Mouse (Mus musculus): ENCODE measurements around the gene Prr13. TPM values are rescaled to one million over a fixed set of nuclear protein-coding genes. Genes with fewer than 3 reads are reported as not detected.

The Prr13 gene
- 10 to 100 TPM; 18.7 to 25.3 (median 22.0) TPM for total RNA-seq (2022)

GRCm38 (mm10) chr15:102458904-102459317 lies at the start of gene Prr13:
Prr13 (plus strand) TSS chr15:102459028.
- peak; percentile 95 for DNase-seq (ENCODE audit: low spot score)

- DNase-seq (ENCODE audit: low spot score) = no peak
Observed at GRCm38 (mm10) chr15:102409286-102409685, 49.5 kb upstream of the Prr13 start.

GRCm38 (mm10) chr15:102411077-102411476 lies 47.8 kb upstream of the Prr13 start:
- DNase-seq (ENCODE audit: low spot score) = no peak

- no peak for DNase-seq (ENCODE audit: low spot score)
Observed at GRCm38 (mm10) chr15:102413687-102414086, 45.1 kb upstream of the Prr13 start.

GRCm38 (mm10) chr15:102417524-102417923 lies 41.3 kb upstream of the Prr13 start:
- no peak for DNase-seq (ENCODE audit: low spot score)

- DNase-seq (ENCODE audit: low spot score) = no peak
Observed at GRCm38 (mm10) chr15:102420986-102421385, 37.8 kb upstream of the Prr13 start.

- DNase-seq (ENCODE audit: low spot score) = peak; percentile 69
Observed at GRCm38 (mm10) chr15:102421437-102421836, 37.4 kb upstream of the Prr13 start.

- DNase-seq (ENCODE audit: low spot score) = no peak
Observed at GRCm38 (mm10) chr15:102423602-102424240, 35.1 kb upstream of the Prr13 start.

GRCm38 (mm10) chr15:102424657-102425056 lies 34.2 kb upstream of the Prr13 start:
- DNase-seq (ENCODE audit: low spot score) = no peak

GRCm38 (mm10) chr15:102426963-102427362 lies 31.9 kb upstream of the Prr13 start:
- no peak for DNase-seq (ENCODE audit: low spot score)

- DNase-seq (ENCODE audit: low spot score) = no peak
Observed at GRCm38 (mm10) chr15:102432046-102432445, 26.8 kb upstream of the Prr13 start.

- DNase-seq (ENCODE audit: low spot score) = no peak
Observed at GRCm38 (mm10) chr15:102433173-102433572, 25.7 kb upstream of the Prr13 start.

- DNase-seq (ENCODE audit: low spot score) = peak; percentile 83
Observed at GRCm38 (mm10) chr15:102442490-102442889, 16.3 kb upstream of the Prr13 start.

- no peak for DNase-seq (ENCODE audit: low spot score)
Observed at GRCm38 (mm10) chr15:102445146-102445545, 13.7 kb upstream of the Prr13 start, which contains the start of gene Amhr2. Amhr2 (plus strand) TSS chr15:102445367.

GRCm38 (mm10) chr15:102446448-102446847 lies 12.4 kb upstream of the Prr13 start:
- DNase-seq (ENCODE audit: low spot score) = no peak

GRCm38 (mm10) chr15:102449366-102449765 lies 9.5 kb upstream of the Prr13 start:
- no peak for DNase-seq (ENCODE audit: low spot score)

GRCm38 (mm10) chr15:102450928-102451327 lies 7.9 kb upstream of the Prr13 start:
- DNase-seq (ENCODE audit: low spot score) = no peak

GRCm38 (mm10) chr15:102451666-102452430 lies 7.0 kb upstream of the Prr13 start:
- DNase-seq (ENCODE audit: low spot score) = no peak

GRCm38 (mm10) chr15:102455993-102456392 lies 2.8 kb upstream of the Prr13 start:
- DNase-seq (ENCODE audit: low spot score) = no peak

- DNase-seq (ENCODE audit: low spot score) = peak; percentile 66
Observed at GRCm38 (mm10) chr15:102458050-102458736, 635 bp upstream of the Prr13 start.

GRCm38 (mm10) chr15:102459381-102459780 lies 553 bp downstream of the Prr13 start:
- DNase-seq (ENCODE audit: low spot score) = no peak

GRCm38 (mm10) chr15:102459847-102460246 lies 1.0 kb downstream of the Prr13 start:
- DNase-seq (ENCODE audit: low spot score) = no peak

Data from heart, adult 8-10 months (tissue).